Mouse (Mus musculus): ENCODE data around the gene Stk39. TPM values are rescaled to one million over a fixed set of nuclear protein-coding genes. Genes with fewer than 3 reads are reported as not detected.

The Stk39 gene
- polyA plus RNA-seq, 2 experiments = 0.93 to 1.7 TPM

DNA sequence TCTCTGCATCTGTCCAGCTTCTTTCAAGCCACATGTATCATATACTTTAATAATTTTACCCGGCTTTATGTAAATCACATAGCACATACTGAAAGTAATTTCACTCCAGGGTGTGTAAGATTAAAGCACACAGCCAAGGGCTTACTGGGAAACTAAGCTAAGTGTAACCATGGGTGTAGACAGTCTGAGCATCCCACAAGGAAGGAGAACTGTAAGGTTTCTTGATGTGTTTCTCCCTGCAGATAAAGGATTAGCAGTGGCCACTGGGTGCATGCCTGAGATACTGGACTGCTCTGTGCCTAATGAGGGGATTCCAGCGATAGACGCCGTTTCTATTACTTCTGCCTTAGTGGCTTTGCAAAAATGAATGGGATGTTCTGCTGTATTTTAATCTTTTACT lies 14.2 kb upstream of the Stk39 start:
- no peak overlapping the region for H3K27ac ChIP-seq
- ATAC-seq (ENCODE audit: insufficient read depth) = no peak
- H3K4me3 ChIP-seq (ENCODE audit: insufficient read depth in 1 of 2, low read depth in 2 of 2, low read length in 2 of 2) = no peak overlapping the region
- TF ChIP-seq CTCF (IDR thresholded peaks at IDR 0.05; ENCODE audit: low read depth) = no peak
- no peak for TF ChIP-seq EP300 (IDR thresholded peaks at IDR 0.05; ENCODE audit: low read depth)
- H3K27me3 ChIP-seq (ENCODE audit: control insufficient read depth, insufficient read depth, low read length) = no peaks in the 10 kb centered on the region
- H3K9ac ChIP-seq (replicated peaks) = no peak overlapping the region
- H3K4me2 ChIP-seq (ENCODE audit: low read depth) = no peak overlapping the region
- no peaks in the 10 kb centered on the region for H3K36me3 ChIP-seq (replicated peaks; ENCODE audit: control insufficient read depth, insufficient read depth, low read depth)
- no peaks in the 10 kb centered on the region for H3K4me1 ChIP-seq (replicated peaks; ENCODE audit: control insufficient read depth in 2 of 2, insufficient read depth in 2 of 2, low read length in 1 of 2)
- WGBS (ENCODE audit: insufficient replicate concordance) = 57% methylated on average over 4 of the region's 4 CpGs
- no peak for DNase-seq (ENCODE audit: low read depth in 3 of 3, low spot score in 3 of 3)
- H3K9me3 ChIP-seq (ENCODE audit: control insufficient read depth, low read length) = no peaks in the 10 kb centered on the region

GRCm38 (mm10) chr2:68485141-68485540 lies 13.1 kb upstream of the Stk39 start:
- WGBS (ENCODE audit: insufficient replicate concordance) = 26% methylated on average over 4 of the region's 4 CpGs
- Histone ChIP-seq H3K4me1 (replicated peaks; ENCODE audit: control insufficient read depth in 2 of 2, insufficient read depth in 2 of 2, low read length in 1 of 2) (no peaks in the 10 kb centered on the region), H3K9me3 (ENCODE audit: control insufficient read depth, low read length) (no peaks in the 10 kb centered on the region), H3K36me3 (replicated peaks; ENCODE audit: control insufficient read depth, insufficient read depth, low read depth) (no peaks in the 10 kb centered on the region), H3K4me3 (ENCODE audit: insufficient read depth in 1 of 2, low read depth in 2 of 2, low read length in 2 of 2) (no peak overlapping the region), H3K9ac (replicated peaks) (no peak overlapping the region), H3K27me3 (ENCODE audit: control insufficient read depth, insufficient read depth, low read length) (no peaks in the 10 kb centered on the region), H3K4me2 (ENCODE audit: low read depth) (no peak overlapping the region), H3K27ac (no peak overlapping the region)
- no peak for ATAC-seq (ENCODE audit: insufficient read depth)
- DNase-seq (ENCODE audit: low read depth in 3 of 3, low spot score in 3 of 3) = no peak
- TF ChIP-seq EP300 (IDR thresholded peaks at IDR 0.05; ENCODE audit: low read depth) (no peak), CTCF (IDR thresholded peaks at IDR 0.05; ENCODE audit: low read depth) (no peak)

DNA sequence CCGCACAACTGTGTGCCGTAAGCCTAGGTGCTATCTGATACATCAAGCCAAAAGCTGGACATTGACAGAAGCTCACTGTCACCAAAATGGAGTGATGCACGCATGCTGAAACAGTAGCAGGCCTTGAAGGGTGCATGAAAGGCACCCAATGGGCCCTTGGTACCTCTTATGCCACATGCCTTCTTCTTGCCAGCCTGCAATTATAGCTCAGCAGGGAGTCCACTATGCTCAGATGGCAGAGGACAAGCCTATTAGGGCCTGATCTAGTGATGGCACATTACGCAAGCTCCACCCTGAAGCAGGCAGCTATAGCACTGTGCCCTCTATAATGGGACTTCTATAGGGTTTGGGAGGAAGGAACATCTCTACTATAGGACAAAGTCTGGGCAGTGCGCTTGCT lies 10.8 kb upstream of the Stk39 start:
- Histone ChIP-seq H3K4me2 (ENCODE audit: low read depth) (no peak overlapping the region), H3K4me1 (replicated peaks; ENCODE audit: control insufficient read depth in 2 of 2, insufficient read depth in 2 of 2, low read length in 1 of 2) (no peaks in the 10 kb centered on the region), H3K36me3 (replicated peaks; ENCODE audit: control insufficient read depth, insufficient read depth, low read depth) (no peaks in the 10 kb centered on the region), H3K9ac (replicated peaks) (no peak overlapping the region), H3K27me3 (ENCODE audit: control insufficient read depth, insufficient read depth, low read length) (no peaks in the 10 kb centered on the region), H3K4me3 (ENCODE audit: insufficient read depth in 1 of 2, low read depth in 2 of 2, low read length in 2 of 2) (no peak overlapping the region), H3K27ac (no peak overlapping the region), H3K9me3 (ENCODE audit: control insufficient read depth, low read length) (no peaks in the 10 kb centered on the region)
- WGBS (ENCODE audit: insufficient replicate concordance) = 77% methylated on average over 5 of the region's 5 CpGs
- TF ChIP-seq EP300 (IDR thresholded peaks at IDR 0.05; ENCODE audit: low read depth) (no peak), CTCF (IDR thresholded peaks at IDR 0.05; ENCODE audit: low read depth) (no peak)
- DNase-seq (ENCODE audit: low read depth in 3 of 3, low spot score in 3 of 3) = no peak
- ATAC-seq (ENCODE audit: insufficient read depth) = no peak

DNA sequence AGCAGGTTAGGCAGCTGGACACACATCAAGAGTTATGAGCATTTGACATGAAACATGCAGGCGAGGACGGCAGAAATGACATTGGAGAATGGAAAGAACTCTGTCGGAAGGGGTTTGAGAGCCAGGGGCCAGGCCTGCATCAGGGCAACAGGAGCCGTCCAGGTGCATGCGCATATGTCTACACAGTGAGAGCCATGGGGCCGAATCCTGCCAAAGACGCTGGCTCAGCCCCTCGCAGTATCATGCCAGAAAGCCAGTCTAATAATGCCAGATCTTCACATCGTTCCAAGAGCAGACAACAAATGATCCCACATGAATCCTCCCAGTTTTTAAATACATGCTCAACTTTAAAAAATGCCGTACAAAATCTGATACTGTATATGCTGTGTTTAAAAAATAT lies 7.8 kb upstream of the Stk39 start:
- H3K4me3 ChIP-seq (ENCODE audit: insufficient read depth in 1 of 2, low read depth in 2 of 2, low read length in 2 of 2) = no peak overlapping the region
- H3K27ac ChIP-seq = no peak overlapping the region
- H3K4me2 ChIP-seq (ENCODE audit: low read depth) = no peak overlapping the region
- no peak for TF ChIP-seq EP300 (IDR thresholded peaks at IDR 0.05; ENCODE audit: low read depth)
- TF ChIP-seq CTCF (IDR thresholded peaks at IDR 0.05; ENCODE audit: low read depth) = no peak
- no peak for DNase-seq (ENCODE audit: low read depth in 3 of 3, low spot score in 3 of 3)
- 73% methylated on average over 10 of the region's 10 CpGs for WGBS (ENCODE audit: insufficient replicate concordance)
- no peaks in the 10 kb centered on the region for H3K27me3 ChIP-seq (ENCODE audit: control insufficient read depth, insufficient read depth, low read length)
- no peaks in the 10 kb centered on the region for H3K4me1 ChIP-seq (replicated peaks; ENCODE audit: control insufficient read depth in 2 of 2, insufficient read depth in 2 of 2, low read length in 1 of 2)
- ATAC-seq (ENCODE audit: insufficient read depth) = no peak
- no peak overlapping the region for H3K9ac ChIP-seq (replicated peaks)
- H3K9me3 ChIP-seq (ENCODE audit: control insufficient read depth, low read length) = no peaks in the 10 kb centered on the region
- no peaks in the 10 kb centered on the region for H3K36me3 ChIP-seq (replicated peaks; ENCODE audit: control insufficient read depth, insufficient read depth, low read depth)

DNA sequence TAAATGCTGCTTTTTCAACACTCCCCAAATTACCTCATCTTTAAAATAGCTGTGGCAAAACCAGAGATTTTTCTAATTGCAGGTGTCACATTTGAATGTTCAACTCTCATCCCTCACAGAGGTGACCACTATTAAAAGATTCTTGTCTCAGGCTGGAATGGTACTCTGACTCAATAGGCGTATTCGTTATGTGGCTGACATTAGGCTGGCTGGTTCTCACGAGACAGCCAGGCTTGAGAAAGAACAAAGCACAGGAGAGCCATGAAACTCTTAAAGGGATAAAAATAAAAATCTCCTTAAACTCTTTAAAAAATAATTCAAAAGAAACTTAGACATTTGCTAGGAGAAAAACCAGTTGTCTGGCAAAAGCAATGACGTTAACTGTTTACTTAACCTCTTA lies 853 bp upstream of the Stk39 start:
- WGBS (ENCODE audit: insufficient replicate concordance) = 52% methylated on average over 4 of the region's 4 CpGs
- no peak for DNase-seq (ENCODE audit: low read depth in 3 of 3, low spot score in 3 of 3)

More for the DNA sequence above, 853 bp upstream of the Stk39 start:
- no peaks in the 10 kb centered on the region for H3K4me1 ChIP-seq (replicated peaks; ENCODE audit: control insufficient read depth in 2 of 2, insufficient read depth in 2 of 2, low read length in 1 of 2)
- H3K27me3 ChIP-seq (ENCODE audit: control insufficient read depth, insufficient read depth, low read length) = peaks cover 40% of the 10 kb centered on the region
- H3K27ac ChIP-seq = no peak overlapping the region
- H3K9me3 ChIP-seq (ENCODE audit: control insufficient read depth, low read length) = no peaks in the 10 kb centered on the region
- no peaks in the 10 kb centered on the region for H3K36me3 ChIP-seq (replicated peaks; ENCODE audit: control insufficient read depth, insufficient read depth, low read depth)
- no peak overlapping the region for H3K4me3 ChIP-seq (ENCODE audit: insufficient read depth in 1 of 2, low read depth in 2 of 2, low read length in 2 of 2)
- TF ChIP-seq EP300 (IDR thresholded peaks at IDR 0.05; ENCODE audit: low read depth) = no peak
- no peak for TF ChIP-seq CTCF (IDR thresholded peaks at IDR 0.05; ENCODE audit: low read depth)
- no peak overlapping the region for H3K4me2 ChIP-seq (ENCODE audit: low read depth)
- no peak for ATAC-seq (ENCODE audit: insufficient read depth)
- H3K9ac ChIP-seq (replicated peaks) = no peak overlapping the region

All from liver, embryonic 14.5 days (tissue).